In genomic region chr12:109910966-109911495, GRCm38 (mm10) we compare ENCODE assay signal across 16 mouse cellular contexts.
DNase-seq lines count a peak whose midpoint lies in the region; ATAC-seq and TF ChIP-seq lines count a peak whose summit lies in the region.
"Had no signal": no experiment of that assay in that cellular context is flagged by ENCODE, and none has a peak within 500 bp of the region (broad histone marks: within the 10 kb centered on the region; RNA-seq: fewer than 3 reads in every experiment).

No protein-coding gene starts in this region.

- 0 out of 2 replicates have a peak, but pooled peaks have one; percentile 44 for ATAC-seq in forebrain, embryonic 11.5 days (replicated peaks; ENCODE audit: low FRiP score)
- ATAC-seq: CD4-positive, CD25-positive, alpha-beta regulatory T cell, adult 4 months had no signal

- no peaks in the 10 kb centered on the region for H3K9me3 ChIP-seq in forebrain, embryonic 11.5 days (ENCODE audit: control insufficient read depth, low read length)
- H3K9me3 ChIP-seq in limb, embryonic 10.5 days (replicated peaks): no peaks in the 10 kb centered on the region
- H3K9me3 ChIP-seq: neural tube, embryonic 13.5 days had no signal

- no peak overlapping the region for H3K27ac ChIP-seq in forebrain, embryonic 11.5 days (ENCODE audit: low read depth, low read length)
- peak overlapping the region; percentile 74 for H3K27ac ChIP-seq in limb, embryonic 10.5 days
- H3K27ac ChIP-seq: gastrocnemius, adult 2 months; liver, embryonic 14.5 days; neural tube, embryonic 13.5 days had no signal

- no peaks in the 10 kb centered on the region for H3K27me3 ChIP-seq in forebrain, embryonic 11.5 days (ENCODE audit: control insufficient read depth, insufficient read depth, low read length)
- no peaks in the 10 kb centered on the region for H3K27me3 ChIP-seq in limb, embryonic 10.5 days (ENCODE audit: low read depth, poor library complexity, severe bottlenecking)
- H3K27me3 ChIP-seq: neural tube, embryonic 13.5 days had no signal

- no peak for TF ChIP-seq POLR2A in brain, embryonic 14.5 days (IDR thresholded peaks at IDR 0.05; ENCODE audit: borderline replicate concordance, extremely low read depth, insufficient read depth, insufficient read length, poor library complexity, severe bottlenecking)

- no peak overlapping the region for H3K9ac ChIP-seq in forebrain, embryonic 11.5 days (ENCODE audit: low read length)
- H3K9ac ChIP-seq: liver, embryonic 14.5 days; neural tube, embryonic 13.5 days had no signal

- H3K36me3 ChIP-seq in forebrain, embryonic 11.5 days (ENCODE audit: control insufficient read depth, insufficient read depth, low read length): no peaks in the 10 kb centered on the region
- no peaks in the 10 kb centered on the region for H3K36me3 ChIP-seq in limb, embryonic 10.5 days
- H3K36me3 ChIP-seq: neural tube, embryonic 13.5 days had no signal

- DNase-seq in left cerebral cortex, postnatal 14 days (ENCODE audit: low spot score in 2 of 2): peak; percentile 12 to 28
- DNase-seq in left cerebral cortex, adult 8-10 months (ENCODE audit: low spot score in 2 of 2): no peak
- peak; percentile 79 for DNase-seq in brain, embryonic 14.5 days (ENCODE audit: low read depth)
- peak; percentile 64 for DNase-seq in forebrain, embryonic 11.5 days (ENCODE audit: low spot score)
- peak; percentile 31 for DNase-seq in limb, embryonic 10.5 days (ENCODE audit: low spot score)
- no peak for DNase-seq in urinary bladder, postnatal 25 days (ENCODE audit: low spot score)
- no peak for DNase-seq in T-cell, adult 2 months (ENCODE audit: low spot score)
- DNase-seq: cerebellum, adult 11-12 months; gastrocnemius, adult 2 months; heart, postnatal 4 days; kidney, adult 2 months; lung, postnatal 10 days had no signal

- 7% methylated on average over 9 of the region's 9 CpGs for WGBS in forebrain, embryonic 11.5 days
- WGBS in limb, embryonic 10.5 days: 59% methylated on average over 9 of the region's 9 CpGs

- peaks cover 4% of the 10 kb centered on the region; the same call in 1 of the 2 replicates for H3K4me1 ChIP-seq in forebrain, embryonic 11.5 days (replicated peaks; ENCODE audit: control insufficient read depth, insufficient read depth, low read length)
- H3K4me1 ChIP-seq in limb, embryonic 10.5 days: peaks cover 26% of the 10 kb centered on the region

- no peak for TF ChIP-seq CTCF in brain, embryonic 14.5 days (IDR thresholded peaks at IDR 0.05; ENCODE audit: borderline replicate concordance, extremely low read depth, insufficient read depth, insufficient read length)

- intact Hi-C loops in left cerebral cortex, postnatal 14 days (cut with DNase I): no loop called here

- no peak overlapping the region for H3K4me2 ChIP-seq in forebrain, embryonic 11.5 days (ENCODE audit: low read depth, low read length, severe bottlenecking)
- H3K4me2 ChIP-seq: midbrain, embryonic 11.5 days; neural tube, embryonic 13.5 days had no signal

- no peak overlapping the region for H3K4me3 ChIP-seq in forebrain, embryonic 11.5 days (ENCODE audit: low read depth, low read length)
- no peak overlapping the region for H3K4me3 ChIP-seq in limb, embryonic 10.5 days
- H3K4me3 ChIP-seq: gastrocnemius, adult 2 months; neural tube, embryonic 13.5 days had no signal

Comparison
In these comparisons a context has a peak if more than half of its experiments do, and no peak if none do; other contexts are left out.
1. DNase-seq: peak in left cerebral cortex, postnatal 14 days (2 of 2), brain, embryonic 14.5 days (single experiment), forebrain, embryonic 11.5 days (single experiment) and limb, embryonic 10.5 days (single experiment); none in left cerebral cortex, adult 8-10 months (0 of 2), urinary bladder, postnatal 25 days (single experiment) and T-cell, adult 2 months (single experiment).